Mouse (Mus musculus): ENCODE data around the gene Zc3h7b. TPM values are rescaled to one million over a fixed set of nuclear protein-coding genes. Genes with fewer than 3 reads are reported as not detected.

Gene Zc3h7b
- total RNA-seq, 2 experiments from 2014 or later = 129 to 141 TPM

DNA sequence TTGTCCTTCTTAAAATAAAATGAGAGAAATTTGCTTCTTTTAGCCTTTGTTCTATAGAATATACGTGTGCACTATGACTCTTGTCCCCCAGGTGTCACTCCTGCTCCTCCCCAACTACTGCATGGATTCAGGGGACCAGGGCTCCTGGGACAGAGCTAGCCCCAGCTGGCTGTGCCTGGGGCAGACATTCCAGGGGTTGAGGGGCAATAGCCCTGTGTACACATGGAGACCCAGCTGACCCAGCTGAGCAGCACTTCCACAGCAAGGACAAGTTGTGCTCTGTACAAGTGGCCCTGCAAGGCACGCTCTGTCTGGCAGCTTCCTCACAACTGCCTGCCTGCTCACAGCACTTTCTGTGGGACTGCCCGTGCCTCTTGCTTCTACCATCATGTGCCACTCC lies 51.4 kb downstream of the Zc3h7b start:
- DNase-seq = no peak

DNA sequence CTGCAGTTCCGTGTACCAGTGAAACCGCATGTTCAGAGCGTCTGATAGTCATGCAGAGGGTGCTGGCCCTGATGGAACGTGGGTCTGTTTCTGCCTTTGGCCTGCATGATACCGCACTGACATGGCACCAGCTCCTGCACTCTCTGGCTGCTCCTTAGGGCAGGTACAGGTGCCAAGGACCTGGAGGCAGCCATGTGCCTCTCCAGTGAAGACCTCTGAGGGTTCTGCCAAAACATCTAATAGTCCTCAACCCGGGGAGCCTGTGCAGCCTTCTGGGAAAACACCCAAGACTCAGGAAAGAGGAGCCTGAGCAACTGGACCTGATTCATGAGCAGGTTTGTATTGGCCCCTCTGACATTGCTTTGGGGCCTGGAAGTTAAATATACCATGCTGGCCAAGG lies 53.0 kb downstream of the Zc3h7b start:
- no peak for DNase-seq

DNA sequence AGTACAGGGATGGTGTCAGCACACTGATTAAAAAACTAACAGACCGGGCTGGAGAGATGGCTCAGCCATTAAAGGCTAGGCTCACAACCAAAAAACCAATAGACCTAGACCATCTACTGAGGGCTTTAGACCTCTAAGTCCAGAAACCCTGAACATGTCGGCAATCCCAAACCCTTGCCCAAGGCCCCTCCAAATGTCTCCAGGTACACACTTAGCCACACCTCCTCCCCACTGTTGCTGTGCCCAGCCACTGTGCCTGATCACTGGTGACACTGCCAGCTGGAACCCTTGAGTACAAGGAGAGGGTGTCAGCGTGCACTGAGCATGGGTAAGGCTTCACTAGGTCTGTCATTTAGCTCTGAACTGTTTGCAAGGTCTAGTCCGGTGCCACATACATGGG lies 53.6 kb downstream of the Zc3h7b start:
- DNase-seq = no peak

DNA sequence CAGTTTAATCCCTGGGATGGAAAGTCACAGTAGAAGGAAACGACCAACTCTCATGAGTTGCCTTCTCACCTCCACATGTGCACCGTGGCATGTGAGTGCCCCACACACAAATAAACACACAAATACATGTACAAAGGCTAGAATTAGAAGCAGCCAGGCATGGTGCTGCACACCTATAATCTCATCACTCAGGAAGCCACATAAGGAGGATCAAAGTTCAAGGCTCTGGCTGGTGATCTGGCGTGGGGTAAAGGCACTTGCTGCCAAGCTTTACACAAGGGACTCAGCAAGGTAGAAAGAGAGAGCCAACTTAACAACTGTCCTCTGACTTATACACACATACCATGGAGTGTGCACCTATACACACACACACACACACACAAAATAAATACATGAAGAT lies 55.5 kb downstream of the Zc3h7b start:
- no peak for DNase-seq

DNA sequence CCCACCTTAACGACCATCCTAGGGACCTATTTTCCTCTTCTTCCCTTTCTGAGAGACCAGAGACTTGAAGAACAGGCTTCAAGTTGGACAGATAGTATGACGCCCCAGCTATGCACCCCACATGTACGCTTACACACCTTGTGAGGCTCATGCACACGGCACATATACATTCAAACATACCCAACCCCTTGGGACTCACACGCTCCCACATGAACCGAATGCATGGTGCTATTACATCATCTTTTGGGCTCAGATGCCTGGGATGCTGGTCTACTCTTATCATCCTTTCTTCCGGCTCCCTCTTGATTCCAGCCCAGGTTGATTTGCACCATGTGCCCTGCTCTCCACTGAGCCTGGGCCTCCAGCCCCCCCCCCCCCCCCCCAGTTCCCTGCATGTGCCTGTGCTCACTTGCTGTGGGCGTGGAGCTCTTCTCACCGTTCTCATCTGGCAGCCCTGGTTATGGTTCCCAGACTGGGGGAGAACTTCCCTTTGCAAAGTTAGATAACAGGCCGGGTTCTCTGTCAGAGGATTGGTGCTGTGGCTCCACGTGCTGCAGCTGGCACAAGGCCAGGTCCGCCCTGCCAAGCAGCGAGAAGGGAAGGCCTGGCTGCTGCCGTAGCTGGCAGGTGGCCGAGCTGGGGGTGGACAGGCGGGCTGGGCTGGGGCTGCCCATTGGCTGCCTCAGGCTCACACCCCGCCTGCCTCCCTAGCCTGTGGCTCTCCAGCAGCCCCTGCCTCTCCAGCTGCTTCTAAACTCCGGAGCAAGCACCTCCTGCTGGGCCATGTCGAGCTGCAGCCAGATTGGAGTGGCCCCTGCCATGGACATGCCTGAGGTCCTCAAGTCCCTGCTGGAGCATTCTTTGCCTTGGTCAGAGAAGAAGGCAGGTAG lies 57.4 kb downstream of the Zc3h7b start, which contains the start of gene Tef:
Tef (plus strand) TSS at position 421 of the 890 bp plus-strand sequence.
- DNase-seq = peak; percentile 100

DNA sequence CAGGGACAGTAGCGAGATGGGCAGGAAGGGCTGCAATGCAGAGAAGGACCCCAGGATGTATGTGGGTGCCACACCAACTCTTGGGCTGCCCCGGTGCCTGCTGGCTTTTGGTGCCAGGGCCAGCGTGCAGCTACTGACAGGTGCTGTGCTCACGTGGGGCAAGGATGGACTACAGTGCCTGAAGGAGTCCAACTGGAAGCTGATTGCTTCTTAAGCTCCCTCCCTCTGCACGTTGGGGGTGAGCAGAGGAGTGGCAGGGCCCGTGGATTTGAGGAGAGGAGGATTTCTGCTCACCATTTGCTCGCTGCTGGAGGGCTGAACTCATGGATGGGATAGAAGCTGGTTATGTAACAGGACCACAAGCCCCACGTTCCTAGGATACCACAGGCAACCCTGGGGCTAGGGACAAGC lies 58.1 kb downstream of the Zc3h7b start:
- DNase-seq = no peak

DNA sequence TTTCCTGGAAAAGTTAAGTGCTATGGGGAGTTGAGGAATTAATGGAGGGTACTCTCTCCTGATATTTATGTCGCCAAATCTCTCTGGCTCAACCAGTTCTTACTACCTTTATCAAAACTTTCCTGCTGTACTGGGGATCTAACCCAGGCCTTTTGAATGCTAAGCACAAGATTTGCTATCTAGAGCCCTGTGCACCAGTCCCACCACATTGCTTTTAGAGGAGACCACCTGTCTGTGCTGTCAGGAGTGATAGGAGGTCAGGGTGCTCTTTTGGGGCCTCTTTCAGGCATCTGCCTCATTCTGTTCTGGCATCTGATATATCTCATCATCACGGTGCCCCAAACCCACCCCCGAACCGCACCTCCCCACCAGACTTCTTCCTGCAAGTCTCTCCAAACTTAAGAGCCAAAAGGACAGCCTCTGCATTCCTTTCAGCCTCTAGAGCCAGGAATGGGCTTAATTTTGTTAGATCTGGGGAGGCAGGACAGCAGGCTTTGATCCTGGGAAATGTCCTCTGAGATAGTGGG lies 58.6 kb downstream of the Zc3h7b start:
- no peak for DNase-seq

DNA sequence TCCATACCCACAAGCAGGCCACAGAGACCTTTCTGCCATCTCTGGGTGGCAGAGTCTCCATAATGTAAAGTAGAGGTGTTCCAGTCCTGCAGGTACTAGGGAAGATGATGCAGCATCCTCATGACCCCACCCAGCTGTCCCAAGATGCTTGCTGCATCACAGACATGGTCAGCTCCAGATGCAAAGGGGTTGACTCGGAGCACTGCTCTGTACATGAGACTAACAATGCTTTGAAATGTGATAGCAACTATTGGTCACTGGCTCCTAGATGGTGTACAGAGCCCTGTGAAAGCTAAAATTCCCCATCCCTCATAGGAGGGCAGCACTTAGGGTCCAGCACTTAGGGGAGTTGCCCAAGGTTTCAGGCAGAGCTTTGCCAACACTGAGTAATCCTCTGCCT lies 59.3 kb downstream of the Zc3h7b start:
- no peak for DNase-seq

DNA sequence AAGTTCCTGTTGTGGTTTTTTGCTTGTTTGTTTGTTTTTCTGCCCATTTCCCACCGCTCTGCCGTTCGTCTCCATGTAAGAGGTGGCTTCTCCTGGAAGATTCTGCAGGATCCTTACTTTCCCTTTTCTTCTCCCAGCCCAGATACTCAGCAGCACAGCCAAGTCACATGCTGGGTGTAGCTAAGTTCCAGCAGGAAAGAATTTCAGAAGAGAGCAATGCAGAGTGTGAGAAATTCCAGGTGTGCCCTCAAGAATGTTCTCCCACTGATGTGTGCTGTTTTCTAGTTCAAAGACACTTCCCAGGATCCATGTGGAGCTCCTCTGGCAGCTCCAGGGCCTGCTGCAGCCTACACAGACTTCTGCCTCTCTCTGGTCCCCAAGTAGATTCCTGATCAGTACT lies 60.0 kb downstream of the Zc3h7b start:
- DNase-seq = no peak

DNA sequence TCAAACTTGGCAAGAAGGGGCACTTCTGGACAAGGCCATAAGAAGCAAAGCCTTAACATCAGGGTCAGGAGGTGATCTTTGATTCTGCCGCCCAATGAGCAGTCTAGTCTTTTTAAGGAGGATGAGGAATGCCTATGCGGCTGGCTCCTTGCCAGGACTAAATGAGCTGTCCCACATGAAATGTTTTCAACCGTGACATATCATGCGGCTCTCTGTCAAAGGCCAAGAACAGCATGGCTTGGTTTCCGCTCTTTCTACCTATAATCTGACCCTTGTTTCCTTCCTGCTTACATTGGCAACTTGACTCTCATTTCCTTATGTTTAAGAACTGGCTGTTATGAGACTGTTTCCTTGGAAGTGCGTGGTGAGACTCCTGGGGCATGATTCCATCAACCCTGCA lies 60.8 kb downstream of the Zc3h7b start:
- DNase-seq = no peak

DNA sequence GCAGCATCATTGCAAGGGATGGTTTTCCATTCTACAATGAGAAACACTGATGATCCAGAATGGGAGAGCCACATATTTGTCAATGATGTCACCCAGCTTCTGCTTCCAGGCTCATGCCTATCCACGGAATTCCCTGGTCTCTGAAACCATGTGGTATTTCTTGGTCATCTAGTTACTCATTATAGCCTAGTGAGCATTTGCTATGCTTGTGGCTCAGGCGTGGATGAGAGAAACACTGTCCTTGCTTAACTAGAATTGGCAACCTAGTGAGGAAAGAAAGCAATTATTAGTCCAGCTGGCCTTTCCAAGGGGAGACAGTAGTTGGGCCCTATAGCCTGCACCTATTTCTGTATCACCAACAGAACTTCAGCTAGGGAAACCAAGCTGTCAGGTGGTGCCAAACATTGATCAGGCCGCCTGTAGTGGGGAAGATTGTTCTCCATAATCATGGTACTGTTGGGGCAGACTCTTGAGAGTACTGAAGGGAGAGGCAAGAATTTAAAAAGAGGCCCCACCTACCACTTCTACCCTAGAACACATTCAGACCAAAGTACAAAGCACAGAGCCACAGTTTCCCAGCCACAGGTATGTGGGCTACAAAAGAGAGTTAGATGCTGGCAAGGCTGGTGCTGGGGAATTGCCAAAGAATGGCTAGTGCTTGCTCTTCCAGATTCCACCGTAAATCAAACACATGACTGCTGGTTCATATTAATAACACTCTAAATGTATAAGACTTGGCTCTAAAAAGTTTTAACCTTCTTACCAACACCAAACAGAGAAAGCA lies 62.0 kb downstream of the Zc3h7b start:
- DNase-seq = no peak

DNA sequence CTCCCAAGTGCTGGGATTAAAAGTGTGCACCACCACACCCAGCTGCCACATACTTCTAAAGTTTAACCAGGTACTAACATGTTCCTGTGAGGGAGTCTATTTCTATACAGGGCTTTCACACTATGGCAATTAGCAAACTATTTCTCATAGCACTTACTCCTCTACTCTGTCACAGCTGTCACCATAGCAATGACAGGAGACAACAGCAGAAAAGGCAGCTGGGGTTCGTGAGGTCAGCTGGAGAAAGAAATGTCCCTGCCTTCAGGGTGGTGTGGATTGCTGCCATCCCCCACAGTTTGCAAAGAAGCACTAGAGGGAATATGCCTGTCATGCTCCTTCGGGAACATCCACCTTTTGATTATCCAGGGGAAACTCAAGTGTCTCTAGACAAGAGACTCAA lies 63.9 kb downstream of the Zc3h7b start:
- no peak for DNase-seq

DNA sequence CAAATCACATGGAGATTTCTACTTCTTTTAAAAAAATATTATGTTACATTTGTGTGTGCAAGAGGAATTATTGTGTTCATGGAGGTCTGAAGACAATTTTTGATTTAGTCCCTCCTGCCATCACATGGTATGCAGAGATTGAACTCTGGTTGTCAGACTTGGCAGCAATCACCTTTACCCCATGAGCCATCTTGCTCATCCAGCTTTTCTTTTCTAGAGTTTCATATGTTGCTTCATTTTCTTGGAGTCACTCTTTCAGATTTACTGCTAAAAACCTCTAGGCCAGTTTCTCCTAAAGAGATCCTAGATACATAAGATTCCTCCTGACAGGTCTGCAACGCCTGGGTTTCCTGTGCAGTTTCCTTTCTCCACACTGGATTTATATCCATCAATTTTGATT lies 64.7 kb downstream of the Zc3h7b start:
- DNase-seq = no peak

DNA sequence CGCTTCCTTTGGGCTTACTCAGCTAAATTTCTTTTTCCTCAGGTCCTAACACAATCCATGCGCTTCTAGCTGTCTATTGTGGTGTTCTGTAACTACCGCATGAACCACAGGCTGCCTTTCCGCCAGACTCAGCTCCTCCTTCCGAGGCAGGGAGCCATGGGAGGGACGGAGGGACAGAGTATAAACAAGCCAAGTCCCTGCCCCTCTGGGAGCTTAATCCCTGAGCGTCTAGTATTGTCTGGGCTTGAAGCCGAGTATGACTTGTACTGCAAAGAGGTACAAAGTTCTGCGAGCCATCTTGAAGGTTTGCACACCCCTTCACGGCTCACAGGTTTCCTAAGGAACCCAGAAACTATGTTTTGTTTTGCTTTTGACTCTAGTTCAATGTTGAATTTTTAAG lies 65.3 kb downstream of the Zc3h7b start:
- peak; percentile 80 to 82 for DNase-seq

DNA sequence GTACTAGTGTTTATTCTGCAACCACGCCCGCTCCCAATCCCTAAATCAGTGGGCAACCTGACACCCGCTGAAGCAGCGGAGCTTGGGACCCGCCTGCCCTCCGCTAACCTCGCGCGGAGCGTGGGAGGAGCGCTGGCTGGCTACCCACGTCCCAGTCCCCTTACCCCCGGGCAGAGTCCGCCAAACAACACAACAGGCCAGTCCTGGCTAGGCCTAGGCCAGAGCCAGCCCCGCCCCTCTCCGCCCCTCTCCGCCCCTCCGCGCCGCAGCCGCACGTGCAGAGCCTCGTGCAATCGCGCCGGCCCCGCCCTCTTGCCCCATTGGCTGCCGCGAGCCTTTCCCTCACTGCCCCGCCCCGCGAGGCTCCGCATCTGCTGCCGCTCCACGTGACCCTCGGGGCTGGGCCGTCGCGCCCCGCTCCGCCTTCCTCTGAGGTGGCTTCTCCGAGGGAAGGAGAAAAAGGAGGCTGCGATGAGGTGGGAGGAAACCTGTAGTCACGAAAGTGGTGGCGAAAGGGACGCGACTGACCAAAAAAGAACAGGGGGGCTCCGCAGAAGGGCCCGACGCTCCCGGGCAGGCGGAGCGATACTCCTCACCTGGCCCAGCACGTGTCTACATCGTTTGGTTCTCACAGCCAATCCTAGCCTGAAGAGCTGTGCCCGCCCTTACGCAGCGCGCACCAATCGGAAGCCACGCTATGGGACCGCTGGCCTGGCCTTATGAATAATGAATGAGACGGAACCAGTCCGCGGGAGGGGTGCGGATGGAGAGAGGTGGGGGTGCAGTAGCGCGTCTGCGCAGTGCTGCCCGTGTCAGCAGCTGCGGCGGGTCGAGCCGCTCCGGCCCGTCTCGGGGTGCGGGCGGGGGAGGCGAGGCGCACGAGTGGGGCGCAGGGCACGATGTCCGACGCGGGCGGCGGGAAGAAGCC lies 66.1 kb downstream of the Zc3h7b start:
- DNase-seq = peak; percentile 98 to 99

DNA sequence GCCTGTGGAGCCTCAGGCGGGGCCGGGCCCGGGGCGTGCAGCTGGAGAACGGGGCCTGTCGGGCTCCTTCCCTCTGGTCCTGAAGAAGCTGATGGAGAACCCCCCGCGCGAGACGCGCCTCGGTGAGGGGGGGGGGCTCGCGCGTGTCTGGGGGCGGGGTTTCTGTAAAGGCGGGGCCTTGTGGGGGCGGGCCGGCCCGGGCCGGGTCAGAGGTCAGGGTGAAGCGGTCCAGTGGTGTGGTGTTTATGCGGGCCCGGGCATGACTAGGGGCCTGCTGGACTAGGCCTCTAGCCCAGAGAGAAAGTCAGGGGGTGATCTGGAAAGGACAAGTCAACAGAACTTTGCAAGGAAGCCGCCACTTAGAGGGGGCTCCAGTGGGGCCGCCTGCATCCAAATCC lies 66.7 kb downstream of the Zc3h7b start:
- DNase-seq = no peak

DNA sequence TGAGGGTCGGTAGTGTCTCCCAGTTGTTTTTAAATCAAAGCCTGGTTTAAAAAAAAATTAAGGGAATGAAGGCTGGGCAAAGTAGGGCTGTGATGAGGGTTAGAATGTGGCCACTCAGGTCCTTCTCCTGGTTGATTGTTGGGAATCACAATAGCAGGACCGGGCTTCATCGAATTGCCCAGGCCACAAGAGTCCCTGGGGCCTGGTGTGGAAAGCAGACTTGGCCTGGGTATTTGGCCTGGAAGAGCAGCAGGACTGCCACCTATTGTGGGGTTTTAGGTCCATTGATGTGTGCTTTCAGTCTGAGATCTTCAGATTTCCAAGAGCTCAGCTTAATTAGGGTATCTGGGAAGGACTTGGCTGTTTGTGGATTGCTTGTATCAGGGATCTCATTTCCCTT lies 67.4 kb downstream of the Zc3h7b start:
- no peak for DNase-seq

DNA sequence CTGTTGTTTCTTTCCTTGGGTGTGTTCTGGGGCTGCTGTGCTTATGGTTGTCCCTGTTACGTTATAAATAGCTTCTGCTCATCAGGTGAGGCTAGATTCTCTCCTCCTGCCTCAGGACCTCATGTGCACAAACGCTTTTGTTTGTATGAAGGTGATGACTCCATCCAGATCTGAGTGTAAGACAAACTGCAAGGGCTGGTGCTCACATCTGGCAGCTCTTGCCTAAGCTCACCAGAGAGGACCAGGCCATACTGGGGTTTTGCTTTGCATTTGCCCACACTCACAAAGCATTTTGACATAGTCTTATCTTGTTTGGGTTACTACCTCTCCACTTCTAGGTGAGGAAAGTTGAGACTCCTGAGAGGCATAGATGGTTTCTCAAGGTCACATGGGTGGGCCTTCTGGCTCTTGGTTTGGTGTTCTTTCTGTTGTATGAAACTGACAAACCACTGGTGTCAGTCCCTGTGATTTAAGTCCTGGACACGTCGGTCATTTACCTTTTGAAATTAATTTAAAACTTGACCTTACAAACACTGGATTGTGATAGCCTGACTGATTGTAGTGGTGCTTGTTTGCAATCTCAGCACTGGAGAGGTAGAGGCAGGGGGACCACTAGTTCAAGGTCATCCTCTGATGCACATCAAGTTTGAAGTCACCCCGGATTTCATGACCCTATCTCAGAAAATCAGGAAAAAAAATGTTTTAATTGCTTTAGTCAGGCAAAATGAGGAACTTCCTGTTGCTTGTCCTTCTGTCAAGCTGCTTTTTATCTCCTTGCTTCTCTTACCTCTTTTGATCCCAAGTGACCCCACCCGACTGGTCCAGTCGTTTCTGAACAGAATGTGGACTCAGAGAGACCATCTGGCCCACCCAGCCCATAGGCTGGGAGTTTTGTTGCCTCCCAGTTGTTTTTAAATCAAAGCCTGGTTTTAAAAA lies 68.1 kb downstream of the Zc3h7b start:
- no peak for DNase-seq

DNA sequence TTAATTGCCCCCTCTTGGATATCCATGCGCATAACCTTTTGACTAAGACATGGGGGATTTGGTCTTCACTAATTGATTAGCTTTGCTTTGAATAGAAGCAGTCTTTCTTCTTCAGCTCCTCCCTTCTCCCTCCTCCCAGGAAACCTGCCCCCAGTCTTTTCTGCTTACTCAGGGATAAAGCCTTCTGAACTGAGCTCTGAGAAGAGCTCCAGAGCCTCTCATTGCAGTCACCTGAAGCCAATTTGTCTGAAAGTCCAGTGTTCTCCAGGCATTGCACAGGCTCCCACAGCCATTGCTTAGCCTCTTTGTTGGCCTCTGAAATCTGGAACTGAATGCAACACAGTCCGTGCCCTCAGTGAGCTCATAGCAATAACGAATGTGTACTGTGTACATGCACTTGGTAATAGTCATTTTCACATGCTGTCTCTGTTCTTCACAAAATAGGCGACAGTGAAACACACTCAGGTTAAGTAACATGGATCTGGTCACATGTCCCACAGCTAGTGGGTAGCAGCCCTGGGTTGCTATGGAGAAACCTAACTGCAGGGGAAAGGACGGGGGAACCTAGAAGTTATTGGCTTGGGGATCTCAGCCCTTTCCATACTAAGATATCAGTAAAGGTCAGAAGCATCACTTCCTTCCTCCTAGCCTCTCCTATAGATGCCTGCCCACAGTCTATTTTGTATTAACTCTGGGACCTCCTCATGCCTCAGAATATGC lies 69.3 kb downstream of the Zc3h7b start:
- DNase-seq = no peak

DNA sequence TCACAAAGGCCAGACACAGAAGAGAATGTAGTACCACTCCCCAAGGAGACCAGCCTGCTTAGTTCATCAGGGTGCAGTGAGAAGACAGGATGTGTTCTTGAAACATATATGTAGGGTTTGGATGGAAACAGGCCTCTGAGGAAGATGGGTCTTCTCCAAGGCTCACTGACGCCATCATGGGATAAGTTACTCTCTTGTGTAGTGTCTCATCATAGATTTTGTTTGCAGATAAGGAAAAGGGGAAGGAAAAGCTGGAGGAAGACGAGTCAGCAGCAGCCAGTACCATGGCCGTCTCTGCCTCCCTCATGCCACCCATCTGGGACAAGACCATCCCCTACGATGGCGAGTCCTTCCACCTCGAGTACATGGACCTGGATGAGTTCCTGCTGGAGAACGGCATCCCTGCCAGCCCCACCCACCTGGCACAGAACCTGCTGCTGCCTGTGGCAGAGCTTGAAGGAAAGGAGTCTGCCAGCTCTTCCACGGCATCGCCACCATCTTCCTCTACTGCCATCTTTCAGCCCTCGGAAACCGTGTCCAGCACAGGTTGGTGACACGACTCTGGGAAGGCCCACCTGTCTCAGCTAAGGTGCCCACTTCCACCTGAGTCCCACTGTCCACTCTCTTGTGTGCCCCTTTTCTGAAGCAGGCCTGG lies 70.0 kb downstream of the Zc3h7b start:
- no peak for DNase-seq
